Mouse (Mus musculus): Measurements from ENCODE around the gene Pglyrp4.
"Not testable (repeated sequence)": the region's sequence is repeated elsewhere in the genome, so short reads cannot be mapped to it uniquely, and the experiment has no call there.

Pglyrp4 gene

GRCm38 (mm10) chr3:90726606-90727005, at the start of gene Pglyrp4:
Gene Pglyrp4, plus strand, starts transcription at chr3:90726906.
- DNase-seq = no peak

- no peak for DNase-seq
These were observed 48.0 kb upstream of the Pglyrp4 start for GRCm38 (mm10) chr3:90678656-90679055.

- DNase-seq = no peak
These were observed 42.8 kb upstream of the Pglyrp4 start for GRCm38 (mm10) chr3:90683929-90684328.

GRCm38 (mm10) chr3:90686835-90687234, 39.9 kb upstream of the Pglyrp4 start:
- no peak for DNase-seq

- no peak for DNase-seq
These were observed 33.2 kb upstream of the Pglyrp4 start for GRCm38 (mm10) chr3:90693496-90693895.

GRCm38 (mm10) chr3:90695613-90696012, 31.1 kb upstream of the Pglyrp4 start, which contains the start of gene S100a9:
Gene S100a9, minus strand, starts transcription at chr3:90695721.
- DNase-seq = no peak

- no peak for DNase-seq
These were observed 24.5 kb upstream of the Pglyrp4 start for GRCm38 (mm10) chr3:90702244-90702643.

GRCm38 (mm10) chr3:90708523-90709202, 18.0 kb upstream of the Pglyrp4 start:
- peak in 1 of 2 experiments; percentile 9 for DNase-seq

- peak; percentile 63 to 69 for DNase-seq
These were observed 16.9 kb upstream of the Pglyrp4 start for GRCm38 (mm10) chr3:90709591-90710460.

GRCm38 (mm10) chr3:90749658-90750057, 23.0 kb downstream of the Pglyrp4 start:
- no peak for DNase-seq

- DNase-seq = not testable (repeated sequence)
These were observed 51.1 kb downstream of the Pglyrp4 start, which contains the start of gene Gm5849 for GRCm38 (mm10) chr3:90777776-90778175. Gene Gm5849, minus strand, starts transcription at chr3:90777876.

Data from cerebellum, postnatal 36 days (tissue).